Mouse (Mus musculus): ENCODE data around the gene Fam19a4. TPM values are rescaled to one million over a fixed set of nuclear protein-coding genes. Genes with fewer than 3 reads are reported as not detected.

The Fam19a4 gene
- polyA plus RNA-seq, 1 experiment from 2014 or later = 0.10 TPM

- no peaks in the 10 kb centered on the region for H3K4me1 ChIP-seq (ENCODE audit: control insufficient read depth, insufficient read depth, low read length)
- no peak overlapping the region for H3K4me3 ChIP-seq (ENCODE audit: low read length)
- H3K27me3 ChIP-seq (replicated peaks; ENCODE audit: control insufficient read depth, insufficient read depth, low read length) = no peaks in the 10 kb centered on the region
- H3K9ac ChIP-seq (ENCODE audit: low read depth, low read length) = no peak overlapping the region
- H3K4me2 ChIP-seq (ENCODE audit: low read depth, low read length) = no peak overlapping the region
- no peak overlapping the region for H3K27ac ChIP-seq (ENCODE audit: low read length)
- no peak for ATAC-seq
- 74% methylated on average over 3 of the region's 3 CpGs for WGBS
- no peaks in the 10 kb centered on the region for H3K36me3 ChIP-seq (ENCODE audit: control insufficient read depth, insufficient read depth, low read length)
- no peaks in the 10 kb centered on the region for H3K9me3 ChIP-seq (ENCODE audit: control insufficient read depth, low read length)
Measured at GRCm38 (mm10) chr6:96840634-96841033, 219.6 kb downstream of the Fam19a4 start.

- ATAC-seq = no peak
- WGBS = 41% methylated on average over 3 of the region's 3 CpGs
Measured at GRCm38 (mm10) chr6:96826626-96827025, 233.6 kb downstream of the Fam19a4 start.

GRCm38 (mm10) chr6:96802981-96803380 is 257.2 kb downstream of the Fam19a4 start:
- H3K4me1 ChIP-seq (ENCODE audit: control insufficient read depth, insufficient read depth, low read length) = no peaks in the 10 kb centered on the region
- no peak overlapping the region for H3K4me2 ChIP-seq (ENCODE audit: low read depth, low read length)
- 56% methylated on average over 3 of the region's 3 CpGs for WGBS
- no peak overlapping the region for H3K4me3 ChIP-seq (ENCODE audit: low read length)
- H3K9me3 ChIP-seq (ENCODE audit: control insufficient read depth, low read length) = no peaks in the 10 kb centered on the region
- H3K27me3 ChIP-seq (replicated peaks; ENCODE audit: control insufficient read depth, insufficient read depth, low read length) = no peaks in the 10 kb centered on the region
- no peak for ATAC-seq
- H3K36me3 ChIP-seq (ENCODE audit: control insufficient read depth, insufficient read depth, low read length) = no peaks in the 10 kb centered on the region
- no peak overlapping the region for H3K9ac ChIP-seq (ENCODE audit: low read depth, low read length)
- H3K27ac ChIP-seq (ENCODE audit: low read length) = no peak overlapping the region

More at GRCm38 (mm10) chr6:96826626-96827025, 233.6 kb downstream of the Fam19a4 start:
- Histone ChIP-seq H3K4me2 (ENCODE audit: low read depth, low read length) (no peak overlapping the region), H3K27me3 (replicated peaks; ENCODE audit: control insufficient read depth, insufficient read depth, low read length) (no peaks in the 10 kb centered on the region), H3K4me3 (ENCODE audit: low read length) (no peak overlapping the region), H3K9me3 (ENCODE audit: control insufficient read depth, low read length) (no peaks in the 10 kb centered on the region), H3K4me1 (ENCODE audit: control insufficient read depth, insufficient read depth, low read length) (no peaks in the 10 kb centered on the region), H3K9ac (ENCODE audit: low read depth, low read length) (no peak overlapping the region), H3K27ac (ENCODE audit: low read length) (no peak overlapping the region), H3K36me3 (ENCODE audit: control insufficient read depth, insufficient read depth, low read length) (no peaks in the 10 kb centered on the region)

DNA sequence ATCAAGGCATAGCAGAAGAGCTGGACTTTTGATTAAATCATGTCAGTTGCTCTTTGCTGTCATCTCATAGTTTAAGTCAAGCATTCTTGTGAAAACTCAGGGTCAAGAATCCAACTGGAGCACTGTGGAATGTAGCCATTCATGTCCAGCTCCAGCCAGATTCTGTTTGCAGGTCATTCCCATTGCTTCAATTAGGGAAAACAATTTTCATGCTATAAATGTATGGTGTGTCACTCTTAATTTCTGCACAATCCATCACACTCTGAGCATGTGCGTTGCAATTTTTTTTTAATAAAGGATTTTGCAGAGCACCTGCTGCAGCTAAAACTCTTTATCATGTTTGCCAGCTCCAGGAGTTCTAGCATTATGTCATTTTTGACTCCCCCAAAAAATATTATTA is 261.5 kb downstream of the Fam19a4 start:
- H3K4me3 ChIP-seq (ENCODE audit: low read length) = no peak overlapping the region
- H3K9ac ChIP-seq (ENCODE audit: low read depth, low read length) = no peak overlapping the region
- no peak overlapping the region for H3K27ac ChIP-seq (ENCODE audit: low read length)
- no peaks in the 10 kb centered on the region for H3K27me3 ChIP-seq (replicated peaks; ENCODE audit: control insufficient read depth, insufficient read depth, low read length)
- no peaks in the 10 kb centered on the region for H3K9me3 ChIP-seq (ENCODE audit: control insufficient read depth, low read length)
- ATAC-seq = no peak
- no peak overlapping the region for H3K4me2 ChIP-seq (ENCODE audit: low read depth, low read length)
- 87% methylated on average over 1 of the region's 1 CpGs for WGBS
- no peaks in the 10 kb centered on the region for H3K4me1 ChIP-seq (ENCODE audit: control insufficient read depth, insufficient read depth, low read length)
- H3K36me3 ChIP-seq (ENCODE audit: control insufficient read depth, insufficient read depth, low read length) = no peaks in the 10 kb centered on the region

DNA sequence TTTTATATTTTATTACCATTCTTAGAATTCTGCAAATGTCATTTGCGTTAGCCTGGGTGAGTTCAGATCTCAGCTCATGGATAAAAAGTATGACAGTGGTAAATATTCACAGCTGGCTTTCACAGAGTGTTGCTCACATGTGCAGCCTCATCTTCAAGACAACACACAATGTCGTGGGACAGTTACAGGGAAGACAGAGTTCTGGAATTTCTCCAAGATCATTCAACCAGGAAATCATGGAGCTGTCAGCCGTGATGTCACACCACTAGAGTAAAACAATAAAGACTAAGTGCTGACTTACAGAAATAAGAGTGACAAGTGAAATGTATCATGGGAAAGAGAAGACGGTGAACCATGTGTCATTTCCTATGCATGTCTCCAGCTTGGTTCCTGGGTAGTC is 262.8 kb downstream of the Fam19a4 start:
- H3K27me3 ChIP-seq (replicated peaks; ENCODE audit: control insufficient read depth, insufficient read depth, low read length) = no peaks in the 10 kb centered on the region
- WGBS = 63% methylated on average over 4 of the region's 4 CpGs
- ATAC-seq = no peak
- H3K4me2 ChIP-seq (ENCODE audit: low read depth, low read length) = no peak overlapping the region
- no peaks in the 10 kb centered on the region for H3K4me1 ChIP-seq (ENCODE audit: control insufficient read depth, insufficient read depth, low read length)
- no peaks in the 10 kb centered on the region for H3K36me3 ChIP-seq (ENCODE audit: control insufficient read depth, insufficient read depth, low read length)
- H3K27ac ChIP-seq (ENCODE audit: low read length) = no peak overlapping the region
- no peaks in the 10 kb centered on the region for H3K9me3 ChIP-seq (ENCODE audit: control insufficient read depth, low read length)
- H3K9ac ChIP-seq (ENCODE audit: low read depth, low read length) = no peak overlapping the region
- no peak overlapping the region for H3K4me3 ChIP-seq (ENCODE audit: low read length)

Other genes starting within 250 kb of the Fam19a4 start
- 6.7 and 7.4 TPM in 2 replicates for gene Eogt, start 88.8 kb upstream of the Fam19a4 start, polyA plus RNA-seq (2015; fragmentation: Nextera tagmentation; extraction: Ambion mirVana)
- gene Tmf1, start 118.7 kb upstream of the Fam19a4 start, polyA plus RNA-seq (2015; fragmentation: Nextera tagmentation; extraction: Ambion mirVana) = 23.3 and 26.0 TPM in 2 replicates
- 50.0 and 53.7 TPM in 2 replicates for gene Uba3, start 145.2 kb upstream of the Fam19a4 start, polyA plus RNA-seq (2015; fragmentation: Nextera tagmentation; extraction: Ambion mirVana)
- 76.4 TPM in 2 replicates for gene Arl6ip5, start 150.3 kb upstream of the Fam19a4 start, polyA plus RNA-seq (2015; fragmentation: Nextera tagmentation; extraction: Ambion mirVana)
- 0.06 and 0.12 TPM in 2 replicates for gene Lmod3, start 192.3 kb upstream of the Fam19a4 start, polyA plus RNA-seq (2015; fragmentation: Nextera tagmentation; extraction: Ambion mirVana)